Mouse (Mus musculus) midbrain, embryonic 11.5 days (tissue): ENCODE results near the gene Asap2. TPM values are rescaled to one million over a fixed set of nuclear protein-coding genes. Genes with fewer than 3 reads are reported as not detected.

Experiments
- ATAC-seq: fragments of 200-750 bp; cut with Nextera tagmentation; 2 replicates; pipeline ENCODE4 v1.8.0; 2017; ENCODE audit warnings: moderate TSS enrichment, moderate library complexity; ENCODE audit not compliant: low FRiP score
- DNase-seq: peaks from one replicate; pipeline ENCODE4 v3.0.0; 2015; ENCODE audit warnings: low spot score; ENCODE audit errors: missing footprints
- H3K27ac ChIP-seq: fragments of 300-500 bp; sonication (generic); 2 replicates; pipeline ENCODE4 v1.5.1; 2014; ENCODE audit warnings: low read depth, low read length
- H3K27me3 ChIP-seq: fragments of 300-500 bp; sonication (generic); 2 replicates; pipeline ENCODE4 v1.6.1; 2014; ENCODE audit warnings: mild to moderate bottlenecking, low read length, moderate library complexity, mixed read lengths; ENCODE audit not compliant: control insufficient read depth, insufficient read depth
- H3K36me3 ChIP-seq: fragments of 300-500 bp; sonication (generic); 2 replicates; pipeline ENCODE4 v1.6.1; 2014; ENCODE audit warnings: mild to moderate bottlenecking, low read length, moderate library complexity, mixed read lengths; ENCODE audit not compliant: control insufficient read depth, insufficient read depth
- H3K4me1 ChIP-seq: fragments of 300-500 bp; sonication (generic); 2 replicates; pipeline ENCODE4 v1.6.1; 2014; ENCODE audit warnings: low read length; ENCODE audit not compliant: control insufficient read depth, insufficient read depth
- H3K4me2 ChIP-seq: fragments of 300-500 bp; sonication (generic); 2 replicates; pipeline ENCODE4 v1.6.1; 2014; ENCODE audit warnings: mild to moderate bottlenecking, moderate library complexity
- H3K4me3 ChIP-seq: fragments of 300-500 bp; sonication (generic); 2 replicates; pipeline ENCODE4 v1.5.1; 2014; ENCODE audit warnings: low read depth, low read length
- H3K9ac ChIP-seq: fragments of 300-500 bp; sonication (generic); 2 replicates; pipeline ENCODE4 v1.6.1; 2014; ENCODE audit warnings: low read length
- H3K9me3 ChIP-seq: fragments of 300-500 bp; sonication (generic); 2 replicates; pipeline ENCODE4 v1.6.1; 2016; ENCODE audit warnings: low read length; ENCODE audit not compliant: control insufficient read depth
- WGBS: fragments of 180-500 bp; shearing (Covaris S2); extraction: QIAGEN DNeasy Blood & Tissue Kit; methylation state at CpG from one replicate; pipeline ENCODE4 v1.1.7; 2014; 5-methylcytosine and 5-hydroxymethylcytosine counted together
- polyA plus RNA-seq: library from polyadenylated mRNA; unstranded; fragments of >200 nt; fragmentation: Nextera tagmentation; extraction: Ambion mirVana; gene quantifications from 2 replicates; pipeline ENCODE4 v1.2.1, GENCODE M21; 2014

The Asap2 gene
- polyA plus RNA-seq, 1 experiment from 2014 or later, result 16.0 TPM

DNA sequence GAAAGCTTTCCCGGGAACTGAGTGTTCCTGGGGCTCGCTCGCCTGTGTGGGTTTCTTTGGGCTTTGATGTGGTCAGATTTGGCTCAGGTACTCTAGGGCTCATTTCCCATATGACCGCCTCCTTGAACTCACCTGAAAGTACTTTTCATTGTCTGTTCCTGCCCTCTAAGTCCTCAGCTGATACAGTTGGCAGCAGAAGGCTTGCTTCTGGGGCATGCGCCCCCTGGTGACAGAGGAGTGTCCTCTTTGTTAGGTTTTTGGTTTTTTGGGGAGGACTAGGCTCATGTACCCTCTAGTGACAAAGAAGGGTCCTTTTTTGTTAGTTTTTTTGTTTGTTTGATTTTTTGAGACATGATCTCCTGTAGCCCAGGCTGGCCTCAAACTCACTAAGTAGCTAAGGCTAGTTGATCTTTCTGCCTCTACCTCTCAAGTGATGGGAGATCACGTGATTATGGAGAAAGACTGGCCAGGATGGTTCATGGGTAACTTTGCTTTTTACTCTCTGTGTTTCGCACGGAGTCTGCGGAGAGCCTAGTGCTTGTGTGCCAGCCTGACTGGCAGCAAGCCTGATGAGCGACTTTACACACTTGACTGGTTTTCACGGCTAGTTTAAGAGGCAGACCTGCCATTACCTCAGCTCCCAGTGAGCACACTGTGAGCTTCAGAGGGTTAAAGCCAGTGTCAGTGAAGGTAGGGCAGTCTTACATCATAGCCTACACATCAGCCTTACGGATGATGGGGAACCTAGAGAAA, 328.1 kb downstream of the Asap2 start:
- no peaks in the 10 kb centered on the region for H3K4me1 ChIP-seq
- H3K4me2 ChIP-seq, result no peak overlapping the region
- no peaks in the 10 kb centered on the region for H3K27me3 ChIP-seq
- no peak overlapping the region for H3K9ac ChIP-seq
- no peaks in the 10 kb centered on the region for H3K9me3 ChIP-seq
- H3K27ac ChIP-seq, result no peak overlapping the region
- no peak for ATAC-seq
- no peak overlapping the region for H3K4me3 ChIP-seq
- WGBS, result 76% methylated on average over 12 of the region's 12 CpGs
- peak; percentile 91 for DNase-seq
- H3K36me3 ChIP-seq, result peaks cover 5% of the 10 kb centered on the region
